ENCODE assay signal across 42 mouse cellular contexts in genomic region chr9:35516711-35517110, GRCm38 (mm10). TPM values are rescaled to one million over a fixed set of nuclear protein-coding genes. Genes with fewer than 3 reads are reported as not detected.
"Had no signal": no experiment of that assay in that cellular context is flagged by ENCODE, and none has a peak within 500 bp of the region (broad histone marks: within the 10 kb centered on the region; RNA-seq: fewer than 3 reads in every experiment).

No protein-coding gene starts in this region.

- H3K9ac ChIP-seq: heart, embryonic 13.5 days; heart, embryonic 15.5 days; hindbrain, embryonic 12.5 days; hindbrain, embryonic 13.5 days; hindbrain, embryonic 14.5 days; hindbrain, embryonic 15.5 days; intestine, embryonic 15.5 days; kidney, embryonic 15.5 days had no signal

- DNase-seq: heart, postnatal 10 days; heart, postnatal 14 days; heart, postnatal 36 days; heart, postnatal 4 days; kidney, adult 11 months; kidney, adult 18-20 months; kidney, adult 2 months; kidney, adult 8-10 months; kidney, adult 9 months; kidney, postnatal 10 days; kidney, postnatal 14 days; kidney, postnatal 25 days; kidney, postnatal 36 days; kidney, postnatal 4 days; layer of hippocampus, adult 9-11 months; layer of hippocampus, postnatal 36 days had no signal

- H3K4me1 ChIP-seq: heart, embryonic 10.5 days; heart, embryonic 13.5 days; heart, embryonic 15.5 days; hindbrain, embryonic 12.5 days; hindbrain, embryonic 13.5 days; hindbrain, embryonic 15.5 days had no signal

- H3K36me3 ChIP-seq: heart, embryonic 10.5 days; heart, embryonic 13.5 days; heart, embryonic 15.5 days; hindbrain, embryonic 10.5 days; hindbrain, embryonic 12.5 days; hindbrain, embryonic 13.5 days; hindbrain, embryonic 15.5 days; intestine, embryonic 15.5 days; kidney, embryonic 15.5 days had no signal

- H3K27me3 ChIP-seq: heart, embryonic 13.5 days; hindbrain, embryonic 15.5 days; intestine, embryonic 15.5 days had no signal

- H3K9me3 ChIP-seq: heart, embryonic 10.5 days; heart, embryonic 13.5 days; heart, embryonic 15.5 days; hindbrain, embryonic 10.5 days; hindbrain, embryonic 12.5 days; hindbrain, embryonic 13.5 days; hindbrain, embryonic 15.5 days; intestine, embryonic 15.5 days; kidney, embryonic 15.5 days had no signal

- H3K4me3 ChIP-seq: heart, embryonic 10.5 days; heart, embryonic 13.5 days; heart, embryonic 15.5 days; hindbrain, embryonic 10.5 days; hindbrain, embryonic 12.5 days; hindbrain, embryonic 13.5 days; hindbrain, embryonic 15.5 days; intestine, embryonic 15.5 days; kidney, embryonic 15.5 days; layer of hippocampus, adult 2 months; left cerebral cortex, adult 2 months had no signal

- H3K27ac ChIP-seq: heart, embryonic 10.5 days; heart, embryonic 13.5 days; heart, embryonic 15.5 days; hindbrain, embryonic 10.5 days; hindbrain, embryonic 12.5 days; hindbrain, embryonic 13.5 days; hindbrain, embryonic 14.5 days; hindbrain, embryonic 15.5 days; hindbrain, postnatal 0 days; intestine, embryonic 15.5 days; kidney, embryonic 15.5 days; kidney, postnatal 0 days; layer of hippocampus, adult 2 months; left cerebral cortex, adult 2 months had no signal

- H3K4me2 ChIP-seq: heart, embryonic 11.5 days; heart, embryonic 13.5 days; heart, embryonic 15.5 days; hindbrain, embryonic 12.5 days; hindbrain, embryonic 13.5 days; hindbrain, embryonic 14.5 days; hindbrain, embryonic 15.5 days; intestine, embryonic 15.5 days; kidney, embryonic 15.5 days had no signal

- ATAC-seq: hindbrain, embryonic 16.5 days; hindbrain, postnatal 0 days; inflammation-experienced regulatory T-cells, adult 6 months; intestine, embryonic 15.5 days; intestine, embryonic 16.5 days; intestine, postnatal 0 days had no signal

RNA-seq across cellular contexts. Expression of gene Gm1113, which starts 1.4 kb away (rescaled TPM):
- polyA plus RNA-seq: heart, embryonic 10.5 days; heart, embryonic 11.5 days; heart, embryonic 13.5 days; heart, embryonic 14.5 days; heart, embryonic 15.5 days; heart, embryonic 16.5 days; heart, postnatal 0 days; hindbrain, embryonic 10.5 days; hindbrain, embryonic 11.5 days; hindbrain, embryonic 12.5 days; hindbrain, embryonic 13.5 days; hindbrain, embryonic 14.5 days; hindbrain, embryonic 15.5 days; hindbrain, embryonic 16.5 days; hindbrain, postnatal 0 days; inflammation-experienced regulatory T-cells, adult 6 months; intestine, embryonic 14.5 days; intestine, embryonic 15.5 days; intestine, embryonic 16.5 days; intestine, postnatal 0 days; kidney, adult 2 months; kidney, embryonic 15.5 days; kidney, embryonic 16.5 days; kidney, postnatal 0 days; large intestine, adult 2 months had no signal

RNA-seq across cellular contexts. Expression of gene Pate2, which starts 53.4 kb away (rescaled TPM):
- polyA plus RNA-seq: inflammation-experienced regulatory T-cells, adult 6 months; large intestine, adult 2 months had no signal
